Mouse (Mus musculus): ENCODE data around the gene Slc39a10. TPM values are rescaled to one million over a fixed set of nuclear protein-coding genes. Genes with fewer than 3 reads are reported as not detected.

Gene Slc39a10
- 17.1 to 24.6 TPM (median 19.5 TPM) in 4 replicates for total RNA-seq (2023; ENCODE audit: inconsistent age)

DNA sequence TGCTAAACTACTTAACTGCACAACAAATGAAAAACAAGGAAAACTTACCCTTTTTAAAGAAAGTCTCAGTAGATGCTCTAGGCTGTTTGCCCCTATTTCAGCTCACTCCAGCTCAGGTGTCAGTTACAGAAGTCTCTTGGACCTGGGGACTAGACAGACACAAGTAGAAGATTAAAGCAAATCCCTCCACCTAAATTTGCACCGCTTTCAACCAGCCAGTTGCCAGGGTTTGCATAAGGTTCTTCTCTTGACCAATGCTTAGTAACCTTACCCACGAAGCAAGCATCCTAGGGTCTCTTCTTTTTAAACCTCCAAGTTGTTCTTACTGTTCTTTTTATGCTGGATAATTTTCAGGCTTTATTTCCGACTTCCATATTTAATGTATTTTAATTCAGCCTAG, at the start of gene Slc39a10:
Gene Slc39a10 (minus strand): TSS at position 101 of the 400 bp plus-strand sequence.

Measured in B cell, adult (primary cell).